Mouse (Mus musculus) urinary bladder, postnatal 25 days (tissue): ENCODE data around the gene Aup1.
A peak's percentile ranks its signal among the peaks of the same experiment; 100 is the strongest.

Experiments
- DNase-seq: peaks from one replicate; pipeline ENCODE4 v3.0.0; 2022; ENCODE audit warnings: low spot score

Aup1 gene

GRCm38 (mm10) chr6:83031111-83031510 is 23.2 kb upstream of the Aup1 start:
- no peak for DNase-seq

DNA sequence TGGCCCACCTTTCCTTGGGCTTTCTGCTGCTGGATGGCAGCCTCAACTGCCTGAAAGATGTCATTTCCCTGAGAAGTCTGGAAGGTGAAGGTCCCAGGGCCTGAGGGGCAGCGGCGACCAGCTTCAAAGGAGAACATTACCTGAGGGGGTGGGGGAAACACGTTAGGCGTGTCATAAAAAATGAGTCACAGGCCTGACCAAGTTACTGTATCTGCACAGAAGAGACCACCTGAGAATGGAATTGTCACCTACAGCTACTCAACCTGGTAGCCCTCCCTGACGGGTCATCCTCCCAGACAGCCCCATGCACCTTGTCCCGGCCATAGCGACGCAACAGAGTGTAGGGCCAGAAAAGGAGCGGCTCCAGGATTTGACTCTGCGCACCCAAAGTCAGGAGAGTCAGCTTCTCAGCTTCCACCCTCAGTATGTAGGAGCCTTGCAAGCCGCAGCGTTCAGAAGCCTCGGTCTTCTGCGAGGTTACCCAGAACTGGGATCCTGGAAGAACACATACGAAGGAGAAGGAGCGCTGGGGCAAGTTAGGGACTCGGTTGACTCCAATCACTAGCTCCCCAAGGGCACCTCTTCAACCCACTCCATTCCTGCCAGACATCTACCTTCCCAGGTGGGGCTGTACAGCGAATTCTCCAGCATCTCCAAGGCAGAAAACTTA is 22.3 kb upstream of the Aup1 start:
- DNase-seq, result no peak

- DNase-seq, result peak; percentile 48
These were observed 21.5 kb upstream of the Aup1 start for GRCm38 (mm10) chr6:83032769-83033191.

DNA sequence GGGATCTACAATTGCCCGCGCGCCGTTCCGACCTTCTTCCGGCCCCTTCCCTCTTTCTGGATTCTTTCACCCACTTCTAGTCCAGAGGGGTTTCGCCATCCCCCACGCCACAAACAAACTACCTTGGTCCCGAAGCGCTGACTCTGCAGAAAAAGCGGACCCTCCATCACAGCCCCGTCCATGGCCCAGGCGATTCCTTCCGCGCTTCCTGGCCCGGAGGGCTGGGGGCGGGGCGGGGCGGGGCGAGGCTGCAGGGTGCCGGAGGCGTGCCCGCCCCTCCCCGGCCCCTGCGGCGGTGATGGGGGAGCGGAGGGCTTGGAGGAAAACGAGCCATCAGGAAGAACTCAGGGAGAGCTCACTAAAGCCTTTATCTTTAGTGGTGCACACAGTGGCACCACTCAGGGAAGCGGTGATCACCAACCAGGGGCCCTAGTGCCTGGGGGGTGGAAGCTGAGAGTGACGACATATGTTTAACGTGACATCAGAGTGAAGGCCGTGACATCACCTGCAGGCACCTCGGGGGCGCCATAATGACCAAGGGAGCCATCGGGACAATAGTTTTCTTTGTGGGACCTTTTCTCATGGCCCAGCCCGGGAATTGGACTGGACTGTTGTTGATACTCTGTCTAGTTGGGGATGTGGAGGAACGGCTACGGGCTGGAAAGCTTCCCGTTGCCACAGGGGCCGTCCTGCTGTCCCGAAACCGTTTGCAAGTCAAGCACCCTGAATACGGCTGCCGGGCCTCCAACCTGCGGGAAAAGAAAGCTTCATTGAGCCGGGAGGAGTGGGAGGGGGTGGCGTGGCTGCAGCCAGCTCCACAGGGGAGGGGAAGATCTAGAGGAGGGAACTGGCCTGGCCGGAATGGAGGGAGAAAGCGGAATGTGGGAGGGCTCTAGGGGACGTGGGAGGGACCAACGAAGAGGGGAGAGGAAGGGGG is 20.8 kb upstream of the Aup1 start, which contains the start of the genes Dok1 and Loxl3:
Gene Dok1 (minus strand): TSS at position 223 of the 937 bp plus-strand sequence.
Gene Loxl3 (plus strand): TSS at position 925 of the 937 bp plus-strand sequence.
- peak; percentile 63 for DNase-seq

- DNase-seq, result no peak
These were observed 19.8 kb upstream of the Aup1 start for GRCm38 (mm10) chr6:83034463-83035055.

DNA sequence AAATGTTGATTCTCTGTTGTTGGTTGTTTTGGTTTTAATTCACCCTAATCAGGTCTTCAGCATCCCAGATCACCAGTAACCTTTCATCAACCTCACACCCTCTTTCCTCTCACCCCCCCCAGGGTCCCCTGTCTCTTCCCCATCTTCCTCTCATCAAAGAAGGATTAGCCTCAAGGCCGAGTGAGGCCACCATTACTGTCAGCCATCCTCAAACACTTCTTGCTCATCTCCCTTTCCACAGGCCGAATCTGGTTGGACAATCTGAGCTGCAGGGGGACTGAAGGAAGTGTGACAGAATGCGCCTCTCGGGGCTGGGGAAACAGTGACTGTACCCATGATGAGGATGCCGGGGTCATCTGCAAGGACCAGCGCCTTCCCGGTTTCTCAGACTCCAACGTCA is 17.1 kb upstream of the Aup1 start:
- DNase-seq, result no peak

DNA sequence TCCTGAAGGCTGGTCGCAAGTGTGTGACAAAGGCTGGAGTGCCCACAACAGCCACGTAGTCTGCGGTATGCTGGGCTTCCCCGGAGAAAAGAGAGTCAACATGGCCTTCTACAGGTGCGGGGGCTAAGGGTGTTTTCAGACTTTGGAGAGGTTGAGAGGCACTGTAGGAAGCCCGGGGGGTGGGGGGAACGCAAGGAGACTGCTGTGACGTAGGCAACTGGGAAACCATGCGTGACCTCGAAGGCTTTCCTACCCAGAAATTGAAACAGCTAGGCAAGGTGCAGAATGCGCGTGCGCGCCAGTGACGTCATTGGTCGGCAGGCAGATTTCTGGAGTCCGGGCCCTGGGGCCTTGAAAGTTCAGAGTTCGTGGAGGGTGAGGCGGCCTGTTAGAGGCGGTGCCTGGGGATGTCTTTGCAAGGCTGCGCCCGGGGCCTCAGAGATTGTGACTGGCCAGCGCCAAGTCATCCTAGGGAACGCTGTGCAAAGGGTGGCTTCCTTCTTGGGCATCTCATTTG is 15.8 kb upstream of the Aup1 start:
- DNase-seq, result peak; percentile 92

GRCm38 (mm10) chr6:83040601-83041000 is 13.7 kb upstream of the Aup1 start:
- DNase-seq, result no peak

DNA sequence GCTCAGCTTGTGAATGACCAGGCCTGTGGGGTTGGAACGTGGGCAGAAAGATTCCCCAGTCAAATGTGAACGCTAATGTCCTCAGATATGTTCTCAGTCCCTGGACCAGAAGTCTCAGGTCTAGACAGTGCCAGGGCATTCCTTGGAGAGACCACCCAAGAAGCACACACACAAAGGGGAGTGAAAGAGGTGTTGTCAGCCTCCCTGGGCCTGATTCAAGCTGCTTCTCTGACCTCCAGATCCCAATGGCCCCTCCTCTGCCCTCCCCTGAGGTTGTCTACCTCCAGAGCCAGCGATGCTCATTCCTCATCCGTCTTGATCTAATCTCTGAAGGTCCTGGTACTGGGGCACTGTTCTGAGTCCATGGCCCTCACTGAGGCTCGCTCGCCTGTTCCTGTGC is 10.8 kb upstream of the Aup1 start:
- DNase-seq, result no peak

- no peak for DNase-seq
These were observed 10.3 kb upstream of the Aup1 start for GRCm38 (mm10) chr6:83043993-83044392.

- DNase-seq, result no peak
These were observed 9.6 kb upstream of the Aup1 start for GRCm38 (mm10) chr6:83044742-83045141.

DNA sequence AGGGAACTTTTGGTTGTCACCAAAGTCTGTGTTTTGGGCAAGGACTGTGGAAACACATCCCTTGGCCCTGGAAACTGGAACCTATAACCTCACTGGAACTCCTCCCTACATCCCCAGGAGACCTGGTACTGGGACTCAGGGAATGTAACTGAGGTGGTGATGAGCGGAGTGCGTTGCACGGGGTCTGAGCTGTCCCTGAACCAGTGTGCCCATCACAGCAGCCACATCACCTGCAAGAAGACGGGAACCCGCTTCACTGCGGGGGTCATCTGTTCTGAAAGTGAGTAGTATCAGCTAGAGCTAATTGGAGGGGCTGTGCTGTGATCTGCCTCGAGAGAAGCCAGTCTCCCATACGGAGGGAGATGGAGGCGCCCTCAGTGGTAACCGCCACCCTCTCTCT is 5.0 kb upstream of the Aup1 start:
- no peak for DNase-seq

DNA sequence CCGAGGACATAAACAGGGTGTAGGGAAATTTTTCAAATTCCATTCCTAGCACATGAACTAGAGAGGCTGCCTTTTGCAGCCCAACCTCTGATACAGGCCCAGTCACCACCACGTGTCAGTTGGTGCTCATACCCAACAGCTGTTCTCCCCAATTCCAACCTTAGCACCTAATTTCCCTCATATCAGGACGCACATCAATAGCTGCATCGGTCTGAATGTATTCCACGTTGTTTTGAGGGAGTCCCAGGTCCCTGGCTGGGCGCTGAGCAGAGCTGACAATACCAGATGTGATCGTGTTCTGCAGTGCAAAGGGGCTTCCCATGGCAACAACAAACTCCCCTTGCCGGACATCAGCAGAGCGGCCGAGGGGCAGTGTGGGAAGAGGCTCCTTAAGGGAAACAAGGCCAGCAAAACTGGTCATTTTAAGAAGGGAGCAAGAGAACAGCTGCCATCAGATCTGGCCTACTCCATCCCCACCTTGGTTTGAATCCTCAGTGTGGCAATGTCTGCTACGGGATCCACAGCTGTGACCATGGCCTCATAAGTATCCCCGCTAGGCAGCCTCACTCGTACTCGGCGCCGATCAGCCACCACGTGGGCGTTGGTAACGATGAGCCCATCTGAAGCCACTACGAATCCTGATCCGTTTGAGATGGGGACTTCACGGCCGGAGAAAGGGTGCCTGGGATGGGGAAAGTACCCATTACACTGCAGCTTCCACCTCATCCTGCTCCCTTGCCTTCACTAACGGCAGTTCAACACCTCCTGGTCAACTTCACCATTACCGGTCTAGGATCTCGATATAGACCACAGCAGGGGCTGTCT is 973 bp upstream of the Aup1 start:
- DNase-seq, result peak; percentile 27

DNA sequence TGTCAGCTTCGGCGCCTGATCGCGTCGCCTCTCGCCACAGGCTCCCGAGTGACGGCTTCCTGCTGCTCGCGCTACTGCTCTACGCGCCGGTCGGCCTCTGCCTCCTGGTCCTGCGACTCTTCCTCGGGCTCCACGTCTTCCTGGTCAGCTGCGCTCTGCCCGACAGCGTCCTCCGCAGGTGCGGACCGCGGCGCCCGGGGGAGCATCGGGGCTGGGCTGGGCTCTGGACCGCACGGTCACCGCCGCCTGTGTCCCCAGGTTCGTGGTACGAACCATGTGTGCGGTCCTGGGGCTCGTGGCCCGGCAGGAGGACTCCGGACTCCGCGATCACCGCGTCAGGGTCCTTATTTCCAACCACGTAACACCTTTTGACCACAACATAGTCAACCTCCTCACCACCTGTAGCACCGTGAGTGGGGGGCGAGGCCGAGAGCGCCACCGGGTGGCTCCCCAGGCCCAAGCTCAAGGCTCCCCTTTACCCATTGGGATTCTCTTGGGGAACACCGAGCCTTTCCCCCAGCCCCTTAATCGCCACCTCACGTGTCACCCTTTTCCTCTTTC is 630 bp downstream of the Aup1 start, which contains the start of gene Htra2:
Gene Htra2 (minus strand): TSS at position 403 of the 561 bp plus-strand sequence.
- no peak for DNase-seq

DNA sequence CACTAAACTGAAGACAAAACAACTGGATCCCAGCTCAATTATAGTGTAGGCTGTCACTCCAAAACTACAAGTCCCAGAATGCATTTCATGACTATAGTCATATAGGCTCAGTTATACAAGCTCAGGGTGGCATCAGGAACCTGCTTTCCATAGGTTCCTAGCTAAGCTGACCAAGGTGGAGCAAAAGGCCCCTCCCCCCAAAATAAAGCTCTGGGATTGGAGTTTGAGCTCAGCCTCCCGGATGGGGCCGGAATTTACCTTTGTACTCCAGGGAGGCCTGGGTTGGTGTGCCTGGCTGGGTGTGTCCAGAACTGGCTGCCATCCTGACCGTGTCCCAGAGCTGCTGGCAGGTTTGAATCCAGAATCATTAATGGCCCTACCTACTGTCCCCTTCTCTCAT is 3.5 kb downstream of the Aup1 start, which contains the start of gene Dqx1:
Gene Dqx1 (plus strand): TSS at position 55 of the 400 bp plus-strand sequence.
- no peak for DNase-seq

GRCm38 (mm10) chr6:83058725-83059124 is 4.4 kb downstream of the Aup1 start:
- DNase-seq, result no peak

DNA sequence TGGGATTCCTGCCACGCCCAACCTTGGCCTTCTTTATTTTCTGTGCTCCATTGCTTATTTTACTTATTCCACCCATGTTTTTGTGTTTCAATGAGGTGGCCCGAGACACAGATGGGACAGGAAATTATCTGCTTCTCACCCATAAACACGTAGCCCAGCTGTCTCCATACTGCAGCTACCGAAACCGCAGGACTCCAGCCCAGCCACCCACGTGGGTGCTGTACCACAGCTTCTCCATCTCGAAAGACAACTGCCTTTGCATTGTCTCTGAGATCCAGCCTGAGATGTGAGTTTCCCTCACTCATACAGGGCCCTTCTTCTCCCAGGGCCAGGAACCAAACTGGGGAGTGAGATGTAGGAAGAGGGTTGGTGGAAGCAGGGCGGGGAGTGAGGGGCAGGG is 11.7 kb downstream of the Aup1 start:
- no peak for DNase-seq

DNA sequence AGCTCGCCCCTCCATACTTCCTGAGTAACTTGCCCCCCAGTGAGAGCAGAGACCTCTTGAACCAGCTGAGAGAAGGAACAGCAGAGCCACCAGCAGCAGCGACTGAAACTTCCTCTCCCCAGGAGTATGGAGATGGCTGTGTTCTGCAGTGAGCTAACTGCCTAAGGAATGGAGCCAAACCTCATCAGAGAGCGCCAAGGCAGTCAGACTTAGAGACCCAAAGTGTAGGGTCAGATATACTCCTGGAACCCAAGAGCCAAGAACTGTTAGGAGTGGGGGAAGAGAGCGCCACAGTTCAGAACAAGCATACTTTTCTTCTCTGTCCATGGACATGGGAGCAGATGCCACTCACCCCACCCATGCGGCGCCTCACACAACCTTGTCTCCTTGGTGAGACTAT is 12.1 kb downstream of the Aup1 start:
- DNase-seq, result no peak

DNA sequence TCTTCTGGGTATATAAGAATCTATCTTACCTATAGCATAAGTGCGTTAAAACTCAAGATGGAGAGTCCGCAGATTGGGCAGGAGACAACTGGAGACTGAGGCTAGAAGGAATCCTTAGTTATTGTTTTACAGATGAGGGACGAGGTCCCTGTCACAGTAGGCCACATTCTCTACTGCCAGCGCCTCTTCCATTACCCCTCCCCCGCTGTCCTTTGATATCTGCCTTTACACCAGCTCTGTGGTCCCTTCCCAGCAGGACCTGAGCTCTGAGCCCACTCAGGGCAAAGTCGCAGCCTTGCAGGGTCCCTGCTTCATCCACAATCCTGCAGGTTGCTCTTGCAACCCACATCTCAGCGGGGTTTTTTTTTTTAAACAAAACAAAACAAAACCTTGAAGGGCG is 13.9 kb downstream of the Aup1 start:
- no peak for DNase-seq

DNA sequence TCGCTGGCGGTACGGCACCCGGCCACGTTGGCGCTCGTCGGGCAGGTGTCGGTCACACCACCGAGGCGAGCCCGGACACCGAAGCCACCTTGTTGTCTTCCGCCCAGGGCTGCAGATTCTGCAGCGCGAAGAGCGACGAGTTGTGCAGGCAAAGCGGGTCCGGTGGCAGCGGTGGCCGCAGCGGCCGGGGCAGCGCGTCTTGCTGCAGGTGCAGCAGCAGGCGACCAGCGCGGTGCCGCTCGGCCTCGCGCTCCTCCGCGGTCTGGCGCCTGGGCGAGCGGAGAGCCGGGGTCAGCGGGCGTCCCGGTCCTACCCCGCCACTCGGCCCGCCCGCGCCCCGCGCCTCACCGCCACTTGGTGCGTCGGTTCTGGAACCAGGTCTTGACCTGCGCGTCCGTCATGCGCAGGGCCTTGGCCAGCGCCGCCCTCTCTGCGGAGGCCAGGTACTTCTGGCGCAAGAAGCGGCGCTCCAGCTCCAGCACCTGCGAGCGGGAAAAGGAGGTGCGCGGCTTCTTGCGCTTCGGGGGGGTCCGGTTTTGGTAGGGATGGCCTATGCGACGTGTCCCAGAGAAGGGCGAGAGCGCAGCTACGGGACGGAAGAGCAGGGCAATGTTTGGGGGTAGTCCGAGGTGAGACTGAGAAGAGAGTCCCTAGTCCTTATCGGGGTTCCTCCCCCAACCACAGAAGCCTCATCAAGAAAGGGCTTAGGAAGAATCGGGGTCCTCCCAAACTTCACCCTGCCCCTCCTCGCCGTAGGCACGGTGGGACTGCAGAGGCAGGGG is 14.6 kb downstream of the Aup1 start:
- no peak for DNase-seq
